Mouse (Mus musculus) midbrain, embryonic 13.5 days (tissue): Measurements from ENCODE around the gene Hao1. TPM values are rescaled to one million over a fixed set of nuclear protein-coding genes. Genes with fewer than 3 reads are reported as not detected.

Experiments
- ATAC-seq: fragments of 200-750 bp; cut with Nextera tagmentation; 2 replicates; pipeline ENCODE4 v1.8.0; 2017; ENCODE audit warnings: mild to moderate bottlenecking, moderate TSS enrichment, moderate library complexity
- H3K27ac ChIP-seq: fragments of 300-500 bp; sonication (generic); 2 replicates; pipeline ENCODE4 v1.5.1; 2015; ENCODE audit warnings: inconsistent platforms, mild to moderate bottlenecking, moderate library complexity
- H3K27me3 ChIP-seq: fragments of 300-500 bp; sonication (generic); 2 replicates; pipeline ENCODE4 v1.6.1; 2015; ENCODE audit warnings: mild to moderate bottlenecking, inconsistent platforms
- H3K36me3 ChIP-seq: fragments of 300-500 bp; sonication (generic); 2 replicates; pipeline ENCODE4 v1.6.1; 2015; ENCODE audit warnings: mild to moderate bottlenecking, inconsistent platforms
- H3K4me1 ChIP-seq: fragments of 300-500 bp; sonication (generic); replicated peaks from 2 replicates; pipeline ENCODE4 v1.6.1; 2015; ENCODE audit warnings: inconsistent platforms
- H3K4me2 ChIP-seq: fragments of 300-500 bp; sonication (generic); replicated peaks from 2 replicates; pipeline ENCODE4 v1.6.1; 2015; ENCODE audit warnings: moderate library complexity, mild to moderate bottlenecking, inconsistent platforms
- H3K4me3 ChIP-seq: fragments of 300-500 bp; sonication (generic); replicated peaks from 2 replicates; pipeline ENCODE4 v1.5.1; 2015; ENCODE audit warnings: mild to moderate bottlenecking, inconsistent platforms
- H3K9ac ChIP-seq: fragments of 300-500 bp; sonication (generic); replicated peaks from 2 replicates; pipeline ENCODE4 v1.6.1; 2015; ENCODE audit warnings: mild to moderate bottlenecking, inconsistent platforms
- H3K9me3 ChIP-seq: fragments of 300-500 bp; sonication (generic); 2 replicates; pipeline ENCODE4 v1.6.1; 2016; ENCODE audit warnings: mild to moderate bottlenecking, inconsistent platforms
- WGBS: fragments of 180-500 bp; shearing (Covaris S2); methylation state at CpG from one replicate; pipeline ENCODE4 v1.1.7; 2015; 5-methylcytosine and 5-hydroxymethylcytosine counted together
- polyA plus RNA-seq: library from polyadenylated mRNA; unstranded; fragments of >200 nt; fragmentation: Nextera tagmentation; extraction: Ambion mirVana; gene quantifications from 2 replicates; pipeline ENCODE4 v1.2.1, GENCODE M21; 2015

Gene Hao1
- polyA plus RNA-seq, 1 experiment from 2014 or later = not detected

- WGBS = 79% methylated on average over 11 of the region's 11 CpGs
- Histone ChIP-seq H3K27ac (no peak overlapping the region), H3K9ac (no peak overlapping the region), H3K27me3 (no peaks in the 10 kb centered on the region), H3K4me3 (no peak overlapping the region), H3K9me3 (no peaks in the 10 kb centered on the region), H3K4me1 (no peaks in the 10 kb centered on the region), H3K36me3 (no peaks in the 10 kb centered on the region), H3K4me2 (no peak overlapping the region)
- no peak for ATAC-seq
These were observed 26.6 kb downstream of the Hao1 start for GRCm38 (mm10) chr2:134527419-134528114.

- Histone ChIP-seq H3K27me3 (no peaks in the 10 kb centered on the region), H3K4me3 (no peak overlapping the region), H3K36me3 (no peaks in the 10 kb centered on the region), H3K27ac (no peak overlapping the region), H3K9me3 (no peaks in the 10 kb centered on the region), H3K4me2 (no peak overlapping the region), H3K9ac (no peak overlapping the region), H3K4me1 (no peaks in the 10 kb centered on the region)
- ATAC-seq = no peak
These were observed 36.1 kb downstream of the Hao1 start for GRCm38 (mm10) chr2:134518042-134518441.

- Histone ChIP-seq H3K9me3 (no peaks in the 10 kb centered on the region), H3K27me3 (no peaks in the 10 kb centered on the region), H3K27ac (no peak overlapping the region), H3K9ac (no peak overlapping the region), H3K4me3 (no peak overlapping the region), H3K4me1 (no peaks in the 10 kb centered on the region), H3K36me3 (no peaks in the 10 kb centered on the region), H3K4me2 (no peak overlapping the region)
- ATAC-seq = no peak
- WGBS = 87% methylated on average over 3 of the region's 3 CpGs
These were observed 54.4 kb downstream of the Hao1 start for GRCm38 (mm10) chr2:134499777-134500176.

GRCm38 (mm10) chr2:134498450-134498849 lies 55.7 kb downstream of the Hao1 start:
- no peak overlapping the region for H3K4me2 ChIP-seq
- 56% methylated on average over 7 of the region's 7 CpGs for WGBS
- H3K9ac ChIP-seq = no peak overlapping the region
- H3K4me1 ChIP-seq = no peaks in the 10 kb centered on the region
- no peaks in the 10 kb centered on the region for H3K27me3 ChIP-seq
- no peak overlapping the region for H3K27ac ChIP-seq
- H3K9me3 ChIP-seq = no peaks in the 10 kb centered on the region
- no peaks in the 10 kb centered on the region for H3K36me3 ChIP-seq
- no peak for ATAC-seq
- H3K4me3 ChIP-seq = no peak overlapping the region

GRCm38 (mm10) chr2:134488671-134489070 lies 65.5 kb downstream of the Hao1 start:
- Histone ChIP-seq H3K4me3 (no peak overlapping the region), H3K9me3 (no peaks in the 10 kb centered on the region), H3K27ac (no peak overlapping the region), H3K4me2 (no peak overlapping the region), H3K27me3 (no peaks in the 10 kb centered on the region), H3K4me1 (peaks cover 10% of the 10 kb centered on the region), H3K9ac (no peak overlapping the region), H3K36me3 (no peaks in the 10 kb centered on the region)
- 91% methylated on average over 6 of the region's 6 CpGs for WGBS
- no peak for ATAC-seq

- peak; percentile 79 for ATAC-seq
- Histone ChIP-seq H3K27me3 (0 out of 2 replicates have a peak, but pooled peaks cover 2% of the 10 kb centered on the region), H3K27ac (no peak overlapping the region), H3K36me3 (no peaks in the 10 kb centered on the region), H3K4me2 (no peak overlapping the region), H3K9me3 (no peaks in the 10 kb centered on the region), H3K4me1 (peaks cover 10% of the 10 kb centered on the region), H3K9ac (no peak overlapping the region), H3K4me3 (no peak overlapping the region)
- 19% methylated on average over 11 of the region's 11 CpGs for WGBS
These were observed 67.9 kb downstream of the Hao1 start for GRCm38 (mm10) chr2:134486055-134486834.

- ATAC-seq = peak; percentile 59; the same call in 1 of the 2 replicates
- Histone ChIP-seq H3K9me3 (no peaks in the 10 kb centered on the region), H3K4me1 (peaks cover 10% of the 10 kb centered on the region), H3K9ac (no peak overlapping the region), H3K27me3 (0 out of 2 replicates have a peak, but pooled peaks cover 2% of the 10 kb centered on the region), H3K4me2 (no peak overlapping the region), H3K27ac (no peak overlapping the region), H3K36me3 (no peaks in the 10 kb centered on the region), H3K4me3 (no peak overlapping the region)
- WGBS = 42% methylated on average over 4 of the region's 4 CpGs
These were observed 71.5 kb downstream of the Hao1 start for GRCm38 (mm10) chr2:134482683-134483082.

GRCm38 (mm10) chr2:134481759-134482158 lies 72.4 kb downstream of the Hao1 start:
- no peak for ATAC-seq
- Histone ChIP-seq H3K36me3 (no peaks in the 10 kb centered on the region), H3K9ac (no peak overlapping the region)

GRCm38 (mm10) chr2:134481174-134481573 lies 73.0 kb downstream of the Hao1 start:
- H3K4me2 ChIP-seq = no peak overlapping the region
- no peak overlapping the region for H3K4me3 ChIP-seq
- H3K27me3 ChIP-seq = 0 out of 2 replicates have a peak, but pooled peaks cover 2% of the 10 kb centered on the region
- no peaks in the 10 kb centered on the region for H3K36me3 ChIP-seq
- ATAC-seq = no peak
- no peak overlapping the region for H3K27ac ChIP-seq
- H3K9ac ChIP-seq = no peak overlapping the region
- H3K4me1 ChIP-seq = peaks cover 3% of the 10 kb centered on the region
- 96% methylated on average over 6 of the region's 6 CpGs for WGBS
- no peaks in the 10 kb centered on the region for H3K9me3 ChIP-seq

More at GRCm38 (mm10) chr2:134481759-134482158, 72.4 kb downstream of the Hao1 start:
- H3K4me3 ChIP-seq = no peak overlapping the region
- peaks cover 9% of the 10 kb centered on the region for H3K4me1 ChIP-seq
- no peaks in the 10 kb centered on the region for H3K9me3 ChIP-seq
- 15% methylated on average over 8 of the region's 8 CpGs for WGBS
- H3K27ac ChIP-seq = no peak overlapping the region
- H3K27me3 ChIP-seq = 0 out of 2 replicates have a peak, but pooled peaks cover 2% of the 10 kb centered on the region
- no peak overlapping the region for H3K4me2 ChIP-seq

GRCm38 (mm10) chr2:134465132-134465531 lies 89.0 kb downstream of the Hao1 start:
- Histone ChIP-seq H3K27ac (no peak overlapping the region), H3K9ac (no peak overlapping the region), H3K4me2 (no peak overlapping the region), H3K9me3 (no peaks in the 10 kb centered on the region), H3K4me3 (no peak overlapping the region), H3K36me3 (no peaks in the 10 kb centered on the region), H3K4me1 (no peaks in the 10 kb centered on the region), H3K27me3 (no peaks in the 10 kb centered on the region)
- ATAC-seq = no peak
- WGBS = 93% methylated on average over 2 of the region's 2 CpGs

GRCm38 (mm10) chr2:134462321-134462720 lies 91.8 kb downstream of the Hao1 start:
- Histone ChIP-seq H3K4me2 (no peak overlapping the region), H3K4me3 (no peak overlapping the region), H3K27me3 (no peaks in the 10 kb centered on the region), H3K9ac (no peak overlapping the region), H3K27ac (no peak overlapping the region), H3K36me3 (no peaks in the 10 kb centered on the region), H3K4me1 (no peaks in the 10 kb centered on the region), H3K9me3 (no peaks in the 10 kb centered on the region)
- ATAC-seq = no peak
- WGBS = 90% methylated on average over 6 of the region's 6 CpGs

- Histone ChIP-seq H3K9me3 (no peaks in the 10 kb centered on the region), H3K4me2 (no peak overlapping the region), H3K27me3 (no peaks in the 10 kb centered on the region), H3K9ac (no peak overlapping the region), H3K36me3 (no peaks in the 10 kb centered on the region), H3K4me1 (peaks cover 6% of the 10 kb centered on the region), H3K27ac (no peak overlapping the region), H3K4me3 (no peak overlapping the region)
- WGBS = 79% methylated on average over 5 of the region's 5 CpGs
- ATAC-seq = no peak
These were observed 93.3 kb downstream of the Hao1 start for GRCm38 (mm10) chr2:134460831-134461230.
